Mouse (Mus musculus): Measurements from ENCODE around the gene Gm20388.
"Not testable (repeated sequence)": the region's sequence is repeated elsewhere in the genome, so short reads cannot be mapped to it uniquely, and the experiment has no call there.

Gm20388 gene

GRCm38 (mm10) chr8:121431499-121431898, 1520.9 kb downstream of the Gm20388 start:
- DNase-seq: no peak

- DNase-seq: no peak
Observed at GRCm38 (mm10) chr8:121433466-121433865, 1522.8 kb downstream of the Gm20388 start.

GRCm38 (mm10) chr8:121436656-121437055, 1526.0 kb downstream of the Gm20388 start:
- no peak for DNase-seq

- DNase-seq: no peak
Observed at GRCm38 (mm10) chr8:121437506-121437905, 1526.9 kb downstream of the Gm20388 start.

GRCm38 (mm10) chr8:121438111-121438510, 1527.5 kb downstream of the Gm20388 start:
- DNase-seq: no peak

- DNase-seq: no peak
Observed at GRCm38 (mm10) chr8:121439351-121439750, 1528.7 kb downstream of the Gm20388 start.

GRCm38 (mm10) chr8:121443361-121443760, 1532.7 kb downstream of the Gm20388 start:
- no peak for DNase-seq

GRCm38 (mm10) chr8:121444521-121444920, 1533.9 kb downstream of the Gm20388 start:
- DNase-seq: not testable (repeated sequence)

GRCm38 (mm10) chr8:121445027-121445471, 1534.4 kb downstream of the Gm20388 start:
- no peak for DNase-seq

- DNase-seq: no peak
Observed at GRCm38 (mm10) chr8:121446133-121446532, 1535.5 kb downstream of the Gm20388 start.

- no peak for DNase-seq
Observed at GRCm38 (mm10) chr8:121446862-121447261, 1536.2 kb downstream of the Gm20388 start.

GRCm38 (mm10) chr8:121450211-121450610, 1539.6 kb downstream of the Gm20388 start:
- no peak for DNase-seq

GRCm38 (mm10) chr8:121451404-121452076, 1540.9 kb downstream of the Gm20388 start:
- no peak for DNase-seq

- DNase-seq: no peak
Observed at GRCm38 (mm10) chr8:121454737-121455136, 1544.1 kb downstream of the Gm20388 start.

- DNase-seq: no peak
Observed at GRCm38 (mm10) chr8:121461192-121461591, 1550.6 kb downstream of the Gm20388 start.

GRCm38 (mm10) chr8:121462092-121462491, 1551.5 kb downstream of the Gm20388 start:
- no peak for DNase-seq

GRCm38 (mm10) chr8:121468083-121469071, 1557.7 kb downstream of the Gm20388 start:
- no peak for DNase-seq

- no peak for DNase-seq
Observed at GRCm38 (mm10) chr8:121474161-121474897, 1563.7 kb downstream of the Gm20388 start.

GRCm38 (mm10) chr8:121474898-121475284, 1564.2 kb downstream of the Gm20388 start:
- DNase-seq: no peak

GRCm38 (mm10) chr8:121477851-121478547, 1567.4 kb downstream of the Gm20388 start:
- no peak for DNase-seq

- no peak for DNase-seq
Observed at GRCm38 (mm10) chr8:121479144-121479543, 1568.5 kb downstream of the Gm20388 start.

GRCm38 (mm10) chr8:121480411-121481031, 1569.9 kb downstream of the Gm20388 start:
- no peak for DNase-seq

All from B cell, adult 2 months (primary cell).